Mouse (Mus musculus): ENCODE data around the gene Ccdc159.

- no peak for TF ChIP-seq CTCF (IDR thresholded peaks at IDR 0.05)
- TF ChIP-seq POLR2A (IDR thresholded peaks at IDR 0.05; ENCODE audit: insufficient read depth, low read depth, low read length) = no peak
Measured at GRCm38 (mm10) chr9:21923490-21924098, 3.7 kb upstream of the Ccdc159 start.

Data from heart, adult 2 months (tissue).